Mouse (Mus musculus) midbrain, embryonic 13.5 days (tissue): ENCODE measurements at regions not wholly inside any gene's neighbourhood (a gene's known extent, or its start where the extent isn't known, plus 50 kb on each side); places are given as distances from the start of the nearest gene placed in this dataset.
"Not testable (repeated sequence)": the region's sequence is repeated elsewhere in the genome, so short reads cannot be mapped to it uniquely, and the experiment has no call there.

ENCODE experiments used
- ATAC-seq: fragments of 200-750 bp; cut with Nextera tagmentation; 2 replicates; pipeline ENCODE4 v1.8.0; 2017; ENCODE audit warnings: mild to moderate bottlenecking, moderate TSS enrichment, moderate library complexity
- H3K27ac ChIP-seq: fragments of 300-500 bp; sonication (generic); 2 replicates; pipeline ENCODE4 v1.5.1; 2015; ENCODE audit warnings: inconsistent platforms, mild to moderate bottlenecking, moderate library complexity
- H3K27me3 ChIP-seq: fragments of 300-500 bp; sonication (generic); 2 replicates; pipeline ENCODE4 v1.6.1; 2015; ENCODE audit warnings: mild to moderate bottlenecking, inconsistent platforms
- H3K36me3 ChIP-seq: fragments of 300-500 bp; sonication (generic); 2 replicates; pipeline ENCODE4 v1.6.1; 2015; ENCODE audit warnings: mild to moderate bottlenecking, inconsistent platforms
- H3K4me1 ChIP-seq: fragments of 300-500 bp; sonication (generic); replicated peaks from 2 replicates; pipeline ENCODE4 v1.6.1; 2015; ENCODE audit warnings: inconsistent platforms
- H3K4me2 ChIP-seq: fragments of 300-500 bp; sonication (generic); replicated peaks from 2 replicates; pipeline ENCODE4 v1.6.1; 2015; ENCODE audit warnings: moderate library complexity, mild to moderate bottlenecking, inconsistent platforms
- H3K4me3 ChIP-seq: fragments of 300-500 bp; sonication (generic); replicated peaks from 2 replicates; pipeline ENCODE4 v1.5.1; 2015; ENCODE audit warnings: mild to moderate bottlenecking, inconsistent platforms
- H3K9ac ChIP-seq: fragments of 300-500 bp; sonication (generic); replicated peaks from 2 replicates; pipeline ENCODE4 v1.6.1; 2015; ENCODE audit warnings: mild to moderate bottlenecking, inconsistent platforms
- H3K9me3 ChIP-seq: fragments of 300-500 bp; sonication (generic); 2 replicates; pipeline ENCODE4 v1.6.1; 2016; ENCODE audit warnings: mild to moderate bottlenecking, inconsistent platforms
- WGBS: fragments of 180-500 bp; shearing (Covaris S2); methylation state at CpG from one replicate; pipeline ENCODE4 v1.1.7; 2015; 5-methylcytosine and 5-hydroxymethylcytosine counted together

- H3K4me2 ChIP-seq = peak overlapping the region; percentile 92
- under 1% methylated on average over 77 of the region's 77 CpGs for WGBS
- peak overlapping the region; percentile 9; the same call in 1 of the 2 replicates for H3K27ac ChIP-seq
- no peaks in the 10 kb centered on the region for H3K36me3 ChIP-seq
- H3K4me3 ChIP-seq = peak overlapping the region; percentile 72
- H3K9me3 ChIP-seq = no peaks in the 10 kb centered on the region
- peak; percentile 89 for ATAC-seq
- H3K27me3 ChIP-seq = peaks cover 52% of the 10 kb centered on the region
- H3K4me1 ChIP-seq = peaks cover 15% of the 10 kb centered on the region
- peak overlapping the region; percentile 81 for H3K9ac ChIP-seq
Measured at GRCm38 (mm10) chr1:18058211-18058971, 87.3 kb downstream of the Crisp4 start.

- peaks cover 52% of the 10 kb centered on the region for H3K27me3 ChIP-seq
- peak overlapping the region; percentile 81 for H3K9ac ChIP-seq
- no peaks in the 10 kb centered on the region for H3K9me3 ChIP-seq
- H3K4me2 ChIP-seq = peak overlapping the region; percentile 92
- no peak overlapping the region for H3K27ac ChIP-seq
- H3K4me1 ChIP-seq = peaks cover 15% of the 10 kb centered on the region
- peak overlapping the region; percentile 72 for H3K4me3 ChIP-seq
- H3K36me3 ChIP-seq = no peaks in the 10 kb centered on the region
- ATAC-seq = peak; percentile 65
- WGBS = 2% methylated on average over 26 of the region's 26 CpGs
Measured at GRCm38 (mm10) chr1:18057646-18058210, 88.0 kb downstream of the Crisp4 start.

- Histone ChIP-seq H3K4me3 (peak overlapping the region; percentile 72), H3K4me1 (peaks cover 15% of the 10 kb centered on the region), H3K27me3 (peaks cover 52% of the 10 kb centered on the region), H3K4me2 (peak overlapping the region; percentile 92)
- WGBS = 9% methylated on average over 11 of the region's 11 CpGs
- H3K27ac ChIP-seq, ATAC-seq, H3K9ac ChIP-seq, H3K9me3 ChIP-seq, H3K36me3 ChIP-seq: not testable (repeated sequence)
Measured at GRCm38 (mm10) chr1:18057003-18057402, 88.7 kb downstream of the Crisp4 start.

GRCm38 (mm10) chr1:18030226-18030625, 115.5 kb downstream of the Crisp4 start:
- H3K4me2 ChIP-seq = no peak overlapping the region
- no peak overlapping the region for H3K9ac ChIP-seq
- H3K4me3 ChIP-seq = no peak overlapping the region
- no peak for ATAC-seq
- no peaks in the 10 kb centered on the region for H3K36me3 ChIP-seq
- H3K27ac ChIP-seq = no peak overlapping the region
- no peaks in the 10 kb centered on the region for H3K4me1 ChIP-seq
- H3K9me3 ChIP-seq = no peaks in the 10 kb centered on the region
- WGBS = 71% methylated on average over 3 of the region's 3 CpGs
- no peaks in the 10 kb centered on the region for H3K27me3 ChIP-seq

- not testable (repeated sequence) for H3K4me2 ChIP-seq, ATAC-seq, H3K27ac ChIP-seq, H3K27me3 ChIP-seq, H3K4me1 ChIP-seq, H3K9me3 ChIP-seq, H3K36me3 ChIP-seq, H3K4me3 ChIP-seq, H3K9ac ChIP-seq
Measured at GRCm38 (mm10) chr1:18012941-18013340, 132.8 kb downstream of the Crisp4 start.

- WGBS = 13% methylated on average over 3 of the region's 3 CpGs
- no peaks in the 10 kb centered on the region for H3K4me1 ChIP-seq
- H3K27ac ChIP-seq = no peak overlapping the region
- no peak overlapping the region for H3K4me3 ChIP-seq
- 0 out of 2 replicates have a peak, but pooled peaks have one; percentile 45 for ATAC-seq
- H3K4me2 ChIP-seq = no peak overlapping the region
- no peak overlapping the region for H3K9ac ChIP-seq
- H3K27me3 ChIP-seq = 0 out of 2 replicates have a peak, but pooled peaks cover 15% of the 10 kb centered on the region
- H3K36me3 ChIP-seq = no peaks in the 10 kb centered on the region
- H3K9me3 ChIP-seq = no peaks in the 10 kb centered on the region
Measured at GRCm38 (mm10) chr1:17980604-17981003, 165.1 kb downstream of the Crisp4 start.

- H3K27ac ChIP-seq = no peak overlapping the region
- H3K36me3 ChIP-seq = no peaks in the 10 kb centered on the region
- no peaks in the 10 kb centered on the region for H3K9me3 ChIP-seq
- 88% methylated on average over 2 of the region's 2 CpGs for WGBS
- no peak overlapping the region for H3K4me3 ChIP-seq
- H3K4me2 ChIP-seq = no peak overlapping the region
- ATAC-seq = no peak
- H3K4me1 ChIP-seq = no peaks in the 10 kb centered on the region
- H3K27me3 ChIP-seq = 0 out of 2 replicates have a peak, but pooled peaks cover 15% of the 10 kb centered on the region
- no peak overlapping the region for H3K9ac ChIP-seq
Measured at GRCm38 (mm10) chr1:17978086-17978485, 167.6 kb downstream of the Crisp4 start.

- ATAC-seq, H3K4me3 ChIP-seq, H3K9ac ChIP-seq, H3K27me3 ChIP-seq, H3K36me3 ChIP-seq, H3K4me2 ChIP-seq, H3K4me1 ChIP-seq, H3K9me3 ChIP-seq, H3K27ac ChIP-seq: not testable (repeated sequence)
- WGBS = 98% methylated on average over 17 of the region's 21 CpGs
Measured at GRCm38 (mm10) chr1:17956881-17957280, 188.8 kb downstream of the Crisp4 start.

GRCm38 (mm10) chr1:17932108-17932810, 213.4 kb downstream of the Crisp4 start:
- not testable (repeated sequence) for H3K9ac ChIP-seq

More at GRCm38 (mm10) chr1:17932108-17932810, 213.4 kb downstream of the Crisp4 start:
- H3K27me3 ChIP-seq, H3K9me3 ChIP-seq, H3K4me1 ChIP-seq, H3K36me3 ChIP-seq, H3K4me3 ChIP-seq, H3K4me2 ChIP-seq, H3K27ac ChIP-seq, ATAC-seq: not testable (repeated sequence)
- 68% methylated on average over 4 of the region's 4 CpGs for WGBS
